In genomic region chr7:80561931-80562330, GRCm38 (mm10) we compare ENCODE assay signal across 20 mouse cellular contexts. TPM values are rescaled to one million over a fixed set of nuclear protein-coding genes. Genes with fewer than 3 reads are reported as not detected.
DNase-seq lines count a peak whose midpoint lies in the region; ATAC-seq and TF ChIP-seq lines count a peak whose summit lies in the region.
"Had no signal": no experiment of that assay in that cellular context is flagged by ENCODE, and none has a peak within 500 bp of the region (broad histone marks: within the 10 kb centered on the region; RNA-seq: fewer than 3 reads in every experiment).

No protein-coding gene starts in this region.

- H3K4me3 ChIP-seq in embryonic facial prominence, embryonic 12.5 days: no peak overlapping the region
- no peak overlapping the region for H3K4me3 ChIP-seq in embryonic facial prominence, embryonic 10.5 days
- H3K4me3 ChIP-seq in lung, adult 2 months (replicated peaks; ENCODE audit: extremely low read depth, low read depth, low read length): no peak overlapping the region
- no peak overlapping the region for H3K4me3 ChIP-seq in layer of hippocampus, adult 2 months
- H3K4me3 ChIP-seq: forebrain, embryonic 15.5 days; heart, embryonic 15.5 days; hindbrain, embryonic 13.5 days had no signal

- no peaks in the 10 kb centered on the region for H3K27me3 ChIP-seq in embryonic facial prominence, embryonic 12.5 days
- no peaks in the 10 kb centered on the region for H3K27me3 ChIP-seq in embryonic facial prominence, embryonic 10.5 days (replicated peaks; ENCODE audit: low read depth, poor library complexity, severe bottlenecking)
- H3K27me3 ChIP-seq: forebrain, embryonic 15.5 days; heart, embryonic 15.5 days; hindbrain, embryonic 13.5 days had no signal

- 0 out of 2 replicates have a peak overlapping the region, but pooled peaks have one; percentile 36 for H3K27ac ChIP-seq in embryonic facial prominence, embryonic 12.5 days
- H3K27ac ChIP-seq in embryonic facial prominence, embryonic 10.5 days (replicated peaks): no peak overlapping the region
- H3K27ac ChIP-seq in layer of hippocampus, adult 2 months: no peak overlapping the region
- H3K27ac ChIP-seq: forebrain, embryonic 15.5 days; heart, embryonic 15.5 days; hindbrain, embryonic 13.5 days; hindbrain, postnatal 0 days had no signal

- TF ChIP-seq POLR2A in lung, adult 2 months (IDR thresholded peaks at IDR 0.05; ENCODE audit: borderline replicate concordance, extremely low read depth, low read depth, low read length): no peak
- no peak for TF ChIP-seq POLR2A in brain, embryonic 14.5 days (IDR thresholded peaks at IDR 0.05; ENCODE audit: borderline replicate concordance, extremely low read depth, insufficient read depth, insufficient read length, poor library complexity, severe bottlenecking)

- DNase-seq in embryonic facial prominence, embryonic 10.5 days (ENCODE audit: low spot score): no peak
- DNase-seq in lung, postnatal 10 days: peak; percentile 42
- DNase-seq in lung, adult 2 months: no peak
- peak; percentile 11 for DNase-seq in brain, embryonic 14.5 days (ENCODE audit: low read depth)
- DNase-seq in layer of hippocampus, adult 2 months (ENCODE audit: low spot score in 2 of 2): no peak
- DNase-seq in layer of hippocampus, adult 18-20 months (ENCODE audit: low spot score in 2 of 2): no peak
- DNase-seq: adrenal gland, postnatal 25 days; cerebellum, adult 8-10 months; cerebellum, postnatal 25 days; gastrocnemius, postnatal 36 days; heart, adult 18-20 months; heart, postnatal 14 days had no signal

- H3K4me1 ChIP-seq in embryonic facial prominence, embryonic 12.5 days: peaks cover 3% of the 10 kb centered on the region; the same call in 1 of the 2 replicates
- peaks cover 12% of the 10 kb centered on the region for H3K4me1 ChIP-seq in embryonic facial prominence, embryonic 10.5 days
- H3K4me1 ChIP-seq in lung, adult 2 months (ENCODE audit: control insufficient read depth, insufficient read depth, low read length): no peaks in the 10 kb centered on the region
- H3K4me1 ChIP-seq: forebrain, embryonic 15.5 days; hindbrain, embryonic 13.5 days had no signal

- TF ChIP-seq CTCF in lung, adult 2 months (IDR thresholded peaks at IDR 0.05; ENCODE audit: insufficient read depth, low read length): no peak
- no peak for TF ChIP-seq CTCF in brain, embryonic 14.5 days (IDR thresholded peaks at IDR 0.05; ENCODE audit: borderline replicate concordance, extremely low read depth, insufficient read depth, insufficient read length)
- TF ChIP-seq CTCF in layer of hippocampus, adult 2 months (conservative IDR thresholded peaks at IDR 0.05): no peak

- 60% methylated on average over 5 of the region's 5 CpGs for WGBS in embryonic facial prominence, embryonic 12.5 days
- WGBS in embryonic facial prominence, embryonic 10.5 days: 73% methylated on average over 5 of the region's 5 CpGs
- 68% methylated on average over 5 of the region's 5 CpGs for WGBS in lung, adult 2 months

- no peaks in the 10 kb centered on the region for H3K36me3 ChIP-seq in embryonic facial prominence, embryonic 12.5 days
- no peaks in the 10 kb centered on the region for H3K36me3 ChIP-seq in embryonic facial prominence, embryonic 10.5 days (replicated peaks)
- H3K36me3 ChIP-seq: forebrain, embryonic 15.5 days; G1E; heart, embryonic 15.5 days; hindbrain, embryonic 13.5 days had no signal

- no peak overlapping the region for H3K9ac ChIP-seq in embryonic facial prominence, embryonic 12.5 days
- H3K9ac ChIP-seq: forebrain, embryonic 15.5 days; heart, embryonic 15.5 days; hindbrain, embryonic 13.5 days had no signal

- no peak for ATAC-seq in embryonic facial prominence, embryonic 12.5 days (ENCODE audit: insufficient number of reproducible peaks, insufficient read depth, low FRiP score, low TSS enrichment)
- peak; percentile 52 for ATAC-seq in megakaryocyte progenitor cell, adult 5-6 weeks (replicated peaks; ENCODE audit: poor library complexity)
- ATAC-seq: forebrain, embryonic 15.5 days; hindbrain, postnatal 0 days had no signal

- H3K9me3 ChIP-seq in embryonic facial prominence, embryonic 12.5 days: no peaks in the 10 kb centered on the region
- H3K9me3 ChIP-seq in embryonic facial prominence, embryonic 10.5 days: no peaks in the 10 kb centered on the region
- H3K9me3 ChIP-seq: forebrain, embryonic 15.5 days; G1E; heart, embryonic 15.5 days; hindbrain, embryonic 13.5 days had no signal

- no peak overlapping the region for H3K4me2 ChIP-seq in embryonic facial prominence, embryonic 12.5 days (replicated peaks)
- H3K4me2 ChIP-seq: forebrain, embryonic 15.5 days; heart, embryonic 11.5 days; heart, embryonic 15.5 days; hindbrain, embryonic 13.5 days had no signal

RNA-seq across cellular contexts. Expression of gene Blm, which starts 27.0 kb away (rescaled TPM):
- 36.2 and 37.6 TPM in 2 replicates for polyA plus RNA-seq in embryonic facial prominence, embryonic 12.5 days (2016; fragmentation: Nextera tagmentation; extraction: Ambion mirVana)
- 49.6 and 54.6 TPM in 2 replicates for polyA plus RNA-seq in embryonic facial prominence, embryonic 10.5 days (2016; fragmentation: Nextera tagmentation; extraction: Ambion mirVana)
- 0.42 and 0.75 TPM in 2 replicates for polyA plus RNA-seq in lung, adult 2 months (2012; rRNA removed)
- 10.8 and 11.7 TPM in 2 replicates for polyA plus RNA-seq in brain, embryonic 14.5 days (2012; rRNA removed)
- total RNA-seq in megakaryocyte progenitor cell, adult 5-6 weeks (2015): 60.4 and 76.5 TPM in 2 replicates
- total RNA-seq in megakaryocyte progenitor cell, adult 5-6 weeks (2017): 36.9 and 56.7 TPM in 2 replicates
- 1 to 10 TPM; 3.1 to 4.3 TPM for total RNA-seq in layer of hippocampus, adult 2 months (2021)
- 1 to 10 TPM; 3.0 to 3.2 TPM for total RNA-seq in layer of hippocampus, adult 18-20 months (2021)

Comparison
In these comparisons a context has a peak if more than half of its experiments do, and no peak if none do; other contexts are left out.
1. DNase-seq: peak in lung, postnatal 10 days (single experiment) and brain, embryonic 14.5 days (single experiment); none in embryonic facial prominence, embryonic 10.5 days (single experiment), lung, adult 2 months (single experiment), layer of hippocampus, adult 2 months (0 of 2) and layer of hippocampus, adult 18-20 months (0 of 2).